Mouse (Mus musculus) bone marrow, adult 2 months (tissue): ENCODE results near the gene Ints12.

Source experiments
- CTCF ChIP-seq: fragments of 200-500 bp; IDR thresholded peaks from 2 replicates; pipeline ENCODE4 v1.5.1; 2011; ENCODE audit warnings: low read length, control low read depth; ENCODE audit not compliant: control insufficient read depth, insufficient read depth
- POLR2A ChIP-seq: fragments of 200-500 bp; IDR thresholded peaks from 2 replicates; pipeline ENCODE4 v1.6.1; 2011; ENCODE audit warnings: low read depth, mild to moderate bottlenecking, control low read depth, low read length, borderline replicate concordance; ENCODE audit not compliant: control insufficient read depth

- TF ChIP-seq POLR2A (no peak), CTCF (no peak)
These were observed 39.6 kb upstream of the Ints12 start for GRCm38 (mm10) chr3:133052068-133052467.
